Comparison of ENCODE assay signal across 8 mouse cellular contexts in the genomic region with DNA sequence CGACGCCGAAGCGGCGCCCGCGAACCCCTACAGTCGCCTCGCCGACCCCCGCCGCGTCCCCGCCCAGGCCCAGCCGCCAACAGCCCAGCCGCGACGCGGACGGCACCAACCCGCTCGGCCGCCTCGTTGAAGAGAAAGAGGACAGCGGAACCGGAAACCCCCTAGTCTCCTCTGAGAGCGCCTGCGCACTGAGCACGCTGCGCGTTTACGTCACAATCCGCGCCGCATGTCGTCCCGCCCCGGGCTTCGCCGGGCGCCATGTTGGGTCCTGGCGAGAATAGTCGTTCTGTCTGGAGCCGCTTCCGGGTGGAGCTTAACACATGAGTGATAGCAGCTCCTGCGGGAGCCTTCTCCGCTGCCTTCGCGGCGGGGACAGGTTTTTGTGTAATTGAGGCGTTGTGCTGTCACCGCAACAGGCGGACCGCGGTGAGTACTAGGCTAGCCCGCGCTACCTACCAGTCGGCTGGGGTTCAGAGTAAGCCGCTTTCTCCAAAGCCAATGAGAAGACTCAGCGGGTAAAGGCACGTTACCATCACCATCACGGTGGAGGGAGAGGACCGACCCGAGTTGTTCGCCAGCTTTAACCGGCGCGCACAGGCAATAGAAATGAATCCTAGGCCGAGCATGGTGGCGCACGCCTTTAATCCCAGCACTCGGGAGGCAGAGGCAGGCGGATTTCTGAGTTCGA. TPM values are rescaled to one million over a fixed set of nuclear protein-coding genes. Genes with fewer than 3 reads are reported as not detected.
DNase-seq lines count a peak whose midpoint lies in the region; ATAC-seq and TF ChIP-seq lines count a peak whose summit lies in the region.

Gene Uba52 (minus strand): TSS at position 574 of the 688 bp plus-strand sequence.

- H3K4me3 ChIP-seq in cortical plate, adult 2 months (ENCODE audit: insufficient read depth, low read length), result peak within 1 kb of the TSS; percentile 58

- TF ChIP-seq POLR2A in cortical plate, adult 2 months (IDR thresholded peaks at IDR 0.05; ENCODE audit: extremely low read depth, insufficient read depth, low read length), result peak; percentile 84

- H3K4me1 ChIP-seq in cortical plate, adult 2 months (ENCODE audit: control insufficient read depth, insufficient read depth, low read length), result peaks cover 6% of the 10 kb centered on the region

- intact Hi-C loops in left cerebral cortex, postnatal 10 days (cut with DNase I), result no loop called here

- TF ChIP-seq CTCF in cortical plate, adult 2 months (IDR thresholded peaks at IDR 0.05; ENCODE audit: extremely low read depth, insufficient read depth, low read length), result no peak

- DNase-seq in gastrocnemius, postnatal 10 days, result peak; percentile 96
- DNase-seq in left cerebral cortex, postnatal 10 days (ENCODE audit: extremely low spot score in 1 of 2, low spot score in 2 of 2), result peak; percentile 96 to 98
- peak; percentile 98 for DNase-seq in right cerebral cortex, postnatal 25 days
- DNase-seq in urinary bladder, postnatal 4 days (ENCODE audit: low spot score in 2 of 2), result peak; percentile 96 to 98

- ATAC-seq in activated CD4-positive, CD25-positive, alpha-beta regulatory T cell, adult 4 months, result peak; percentile 73
- peak; percentile 80 for ATAC-seq in inflammation-experienced regulatory T-cells, adult 6 months
- peak; percentile 66 for ATAC-seq in megakaryocyte-erythroid progenitor cell, adult 5-6 weeks (replicated peaks; ENCODE audit: low FRiP score, low TSS enrichment, poor library complexity, severe bottlenecking)

- H3K27ac ChIP-seq in cortical plate, adult 2 months (ENCODE audit: insufficient read depth, low read length), result peak within 1 kb of the TSS; percentile 79

RNA-seq across cellular contexts. Expression of gene Uba52, which starts in this region (rescaled TPM):
- polyA plus RNA-seq in activated CD4-positive, CD25-positive, alpha-beta regulatory T cell, adult 4 months (2017; shearing (Covaris generic)), result 1,000 to 10,000 TPM; 3,631 to 4,013 TPM
- 851 and 918 TPM in 2 replicates for polyA plus RNA-seq in cortical plate, adult 2 months (2012; rRNA removed)
- total RNA-seq in gastrocnemius, postnatal 10 days (2021), result 1,000 to 10,000 TPM; 1,232 to 1,261 TPM
- polyA plus RNA-seq in inflammation-experienced regulatory T-cells, adult 6 months (2017; shearing (Covaris generic)), result 1,000 to 10,000 TPM; 2,608 to 4,221 (median 3,776) TPM
- total RNA-seq in left cerebral cortex, postnatal 10 days (2021), result 1,000 to 10,000 TPM in 1 of 2 experiments, 100 to 1,000 TPM in 1; 991 to 1,007 TPM
- total RNA-seq in megakaryocyte-erythroid progenitor cell, adult 5-6 weeks (2014; fragmentation: Nextera tagmentation), result 2,751 and 3,393 TPM in 2 replicates
- total RNA-seq in megakaryocyte-erythroid progenitor cell, adult 5-6 weeks (2017), result 4,463 and 5,230 TPM in 2 replicates

Comparison
In these comparisons a context has a peak if more than half of its experiments do, and no peak if none do; other contexts are left out.
1. Peak in every context shown above with its lines: DNase-seq, ATAC-seq, H3K4me3 ChIP-seq and H3K27ac ChIP-seq.